Mouse (Mus musculus) erythroblast, embryonic 14.5 days (primary cell): Measurements from ENCODE around the gene Sorbs1. TPM values are rescaled to one million over a fixed set of nuclear protein-coding genes. Genes with fewer than 3 reads are reported as not detected.

Experiments
- H3K27me3 ChIP-seq: 2 replicates; pipeline ENCODE4 v1.6.1; 2012; ENCODE audit warnings: inconsistent platforms; ENCODE audit not compliant: control insufficient read depth
- H3K36me3 ChIP-seq: 2 replicates; pipeline ENCODE4 v1.6.1; 2012; ENCODE audit warnings: mild to moderate bottlenecking, inconsistent platforms; ENCODE audit not compliant: control insufficient read depth
- H3K4me1 ChIP-seq: 2 replicates; pipeline ENCODE4 v1.6.1; 2012; ENCODE audit warnings: inconsistent platforms; ENCODE audit not compliant: control insufficient read depth
- H3K4me3 ChIP-seq: replicated peaks from 2 replicates; pipeline ENCODE3; 2012; ENCODE audit warnings: moderate library complexity, mild to moderate bottlenecking, inconsistent platforms
- H3K9me3 ChIP-seq: 2 replicates; pipeline ENCODE4 v1.6.1; 2012; ENCODE audit warnings: low read length, inconsistent platforms, mixed read lengths; ENCODE audit not compliant: control insufficient read depth
- GATA1 ChIP-seq: IDR thresholded peaks from 2 replicates; pipeline ENCODE4 v1.6.1; 2012; ENCODE audit warnings: low read length, inconsistent platforms, mixed read lengths
- TAL1 ChIP-seq: IDR thresholded peaks from 3 replicates; pipeline ENCODE4 v1.6.1; 2012; ENCODE audit warnings: low read length, inconsistent platforms, mixed read lengths
- polyA plus RNA-seq: library from polyadenylated mRNA; stranded (reverse); fragments of >175 nt; gene quantifications from 2 replicates; pipeline ENCODE4 v1.2.3, GENCODE M21; 2012

Sorbs1 gene
- polyA plus RNA-seq, 1 experiment, result 2.4 TPM

DNA sequence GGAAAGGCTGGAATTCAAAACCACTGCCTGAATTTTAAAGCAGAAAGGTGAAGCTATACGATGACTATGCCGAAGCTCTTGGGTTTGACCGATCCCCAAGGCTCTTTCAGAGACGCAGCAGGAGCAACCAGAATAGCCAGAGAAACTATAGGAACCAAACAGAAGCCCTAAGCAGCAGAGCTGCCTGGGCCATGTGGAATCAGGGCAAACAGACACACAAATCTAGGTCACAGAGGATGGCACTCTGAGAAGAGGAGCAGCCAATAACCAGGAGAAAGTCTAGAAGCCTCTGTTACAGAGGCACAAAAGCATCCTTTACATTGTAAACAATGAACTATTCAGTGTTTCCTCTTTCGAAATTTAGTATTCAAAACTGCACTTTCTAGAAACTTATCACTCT is 140.9 kb downstream of the Sorbs1 start:
- Histone ChIP-seq H3K4me3 (no peak overlapping the region), H3K9me3 (no peaks in the 10 kb centered on the region), H3K36me3 (peaks cover 69% of the 10 kb centered on the region), H3K27me3 (no peaks in the 10 kb centered on the region), H3K4me1 (peaks cover 2% of the 10 kb centered on the region; the same call in 1 of the 2 replicates)
- no peak for TF ChIP-seq TAL1
- TF ChIP-seq GATA1, result no peak

- peaks cover 2% of the 10 kb centered on the region; the same call in 1 of the 2 replicates for H3K4me1 ChIP-seq
Measured at GRCm38 (mm10) chr19:40371866-40372265, 141.7 kb downstream of the Sorbs1 start.

GRCm38 (mm10) chr19:40369852-40370811 is 143.4 kb downstream of the Sorbs1 start:
- Histone ChIP-seq H3K27me3 (no peaks in the 10 kb centered on the region), H3K4me3 (no peak overlapping the region), H3K4me1 (peaks cover 2% of the 10 kb centered on the region; the same call in 1 of the 2 replicates), H3K36me3 (peaks cover 65% of the 10 kb centered on the region), H3K9me3 (no peaks in the 10 kb centered on the region)
- no peak for TF ChIP-seq TAL1
- TF ChIP-seq GATA1, result no peak

More at GRCm38 (mm10) chr19:40371866-40372265, 141.7 kb downstream of the Sorbs1 start:
- H3K36me3 ChIP-seq, result peaks cover 68% of the 10 kb centered on the region
- H3K4me3 ChIP-seq, result no peak overlapping the region
- TF ChIP-seq TAL1 (no peak), GATA1 (no peak)
- no peaks in the 10 kb centered on the region for H3K9me3 ChIP-seq
- H3K27me3 ChIP-seq, result no peaks in the 10 kb centered on the region

GRCm38 (mm10) chr19:40368517-40368916 is 145.1 kb downstream of the Sorbs1 start:
- peaks cover 2% of the 10 kb centered on the region for H3K9me3 ChIP-seq
- H3K4me1 ChIP-seq, result peaks cover 2% of the 10 kb centered on the region; the same call in 1 of the 2 replicates
- H3K4me3 ChIP-seq, result no peak overlapping the region
- TF ChIP-seq GATA1, result no peak
- TF ChIP-seq TAL1, result no peak
- H3K27me3 ChIP-seq, result no peaks in the 10 kb centered on the region
- H3K36me3 ChIP-seq, result peaks cover 77% of the 10 kb centered on the region

DNA sequence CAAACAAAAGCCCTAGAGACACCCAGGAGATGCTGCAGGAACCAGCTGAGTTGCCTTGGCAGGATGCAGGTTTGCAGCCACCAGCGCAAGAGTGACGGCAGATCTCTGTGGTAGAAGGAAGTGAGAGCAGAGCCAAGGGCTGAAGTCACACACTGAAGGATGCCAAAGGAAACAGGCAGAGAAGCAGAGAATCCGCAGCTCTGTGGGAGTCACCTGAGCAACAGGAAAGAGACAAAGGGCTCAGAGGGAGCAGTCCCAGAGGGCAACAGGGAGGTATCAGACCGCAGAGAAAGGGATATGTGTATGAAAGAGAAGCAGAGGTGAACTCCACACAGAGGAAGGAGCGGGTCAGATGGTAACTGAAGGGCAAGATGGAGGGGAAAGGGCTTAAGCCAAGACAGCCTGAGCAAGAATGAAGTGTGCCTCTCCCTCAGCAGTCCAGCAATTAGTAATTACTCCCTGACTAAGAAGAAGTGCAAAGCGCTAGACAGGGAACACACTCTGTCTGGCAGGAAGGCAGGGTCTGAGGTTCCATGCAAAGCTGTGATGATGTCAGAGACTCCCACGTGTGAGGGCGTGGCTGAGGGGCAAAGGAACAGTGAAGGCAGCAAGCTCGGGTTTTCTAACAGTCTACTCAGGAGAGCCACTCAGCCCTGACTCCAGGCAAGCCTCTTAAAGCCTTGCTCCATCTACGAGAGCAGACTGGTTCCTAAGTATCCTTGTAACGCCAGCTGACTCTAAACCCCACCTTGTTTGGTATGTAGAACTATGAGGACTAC is 147.2 kb downstream of the Sorbs1 start:
- H3K4me1 ChIP-seq, result peaks cover 2% of the 10 kb centered on the region; the same call in 1 of the 2 replicates
- TF ChIP-seq TAL1, result no peak
- H3K9me3 ChIP-seq, result peaks cover 4% of the 10 kb centered on the region
- H3K4me3 ChIP-seq, result no peak overlapping the region
- H3K36me3 ChIP-seq, result peaks cover 79% of the 10 kb centered on the region
- H3K27me3 ChIP-seq, result no peaks in the 10 kb centered on the region

DNA sequence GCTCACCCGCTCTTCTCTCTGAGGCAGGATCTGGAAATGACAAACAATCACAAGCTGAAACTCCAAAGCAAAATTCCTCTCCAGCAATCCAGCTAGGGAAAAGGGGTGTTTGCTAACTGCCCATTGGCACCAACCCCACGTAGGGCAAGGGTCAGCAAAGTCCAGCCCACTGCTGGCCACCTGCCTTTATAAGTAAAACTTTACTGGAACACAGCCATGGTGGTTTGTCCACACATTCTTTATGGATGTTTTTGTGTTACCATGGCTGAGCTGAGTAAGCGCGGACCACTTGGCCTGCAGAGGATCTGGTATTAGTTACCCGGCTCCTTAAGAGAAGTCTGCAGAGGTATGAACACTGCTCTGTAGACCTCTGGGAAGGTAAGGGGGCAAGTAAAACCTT is 148.4 kb downstream of the Sorbs1 start:
- TF ChIP-seq TAL1 (no peak), GATA1 (no peak)
- Histone ChIP-seq H3K36me3 (peaks cover 74% of the 10 kb centered on the region), H3K27me3 (no peaks in the 10 kb centered on the region), H3K9me3 (peaks cover 4% of the 10 kb centered on the region), H3K4me1 (no peaks in the 10 kb centered on the region; the same call in 1 of the 2 replicates), H3K4me3 (no peak overlapping the region)

DNA sequence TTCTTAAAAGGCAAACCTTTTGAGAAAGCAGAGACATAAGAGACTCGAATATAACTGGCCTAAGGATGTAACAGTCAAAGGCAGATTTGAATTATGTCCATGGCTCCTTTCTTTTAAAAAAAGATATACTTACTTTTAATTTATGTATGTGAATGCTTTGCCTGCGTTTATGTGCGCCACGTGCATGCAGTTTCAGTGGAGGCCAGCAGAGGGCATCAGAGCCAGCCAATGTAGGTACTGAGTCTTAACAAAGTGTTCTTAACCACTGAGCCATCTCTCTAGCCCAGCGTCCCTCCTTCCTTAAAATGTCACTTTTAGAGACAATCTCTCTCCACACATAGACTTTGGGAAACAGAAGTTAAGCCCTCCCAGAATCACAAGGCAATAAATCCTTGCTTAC is 150.1 kb downstream of the Sorbs1 start:
- H3K36me3 ChIP-seq, result peaks cover 59% of the 10 kb centered on the region
- no peaks in the 10 kb centered on the region; the same call in 1 of the 2 replicates for H3K4me1 ChIP-seq
- TF ChIP-seq TAL1 (no peak), GATA1 (no peak)
- no peaks in the 10 kb centered on the region for H3K27me3 ChIP-seq
- peaks cover 4% of the 10 kb centered on the region for H3K9me3 ChIP-seq
- no peak overlapping the region for H3K4me3 ChIP-seq

GRCm38 (mm10) chr19:40362203-40362865 is 151.2 kb downstream of the Sorbs1 start:
- peaks cover 52% of the 10 kb centered on the region for H3K36me3 ChIP-seq
- TF ChIP-seq TAL1 (no peak), GATA1 (no peak)

More at GRCm38 (mm10) chr19:40362203-40362865, 151.2 kb downstream of the Sorbs1 start:
- Histone ChIP-seq H3K27me3 (no peaks in the 10 kb centered on the region), H3K4me1 (no peaks in the 10 kb centered on the region; the same call in 1 of the 2 replicates), H3K9me3 (peaks cover 4% of the 10 kb centered on the region), H3K4me3 (no peak overlapping the region)
